Mouse (Mus musculus) midbrain, embryonic 16.5 days (tissue): ENCODE measurements around the gene Stat5b. TPM values are rescaled to one million over a fixed set of nuclear protein-coding genes. Genes with fewer than 3 reads are reported as not detected.

Source experiments
- ATAC-seq: fragments of 200-750 bp; cut with Nextera tagmentation; 2 replicates; pipeline ENCODE4 v1.8.0; 2017; ENCODE audit warnings: moderate TSS enrichment
- H3K27ac ChIP-seq: fragments of 300-500 bp; sonication (generic); 2 replicates; pipeline ENCODE4 v1.5.1; 2014; ENCODE audit warnings: mild to moderate bottlenecking, low read length, mixed read lengths
- H3K27me3 ChIP-seq: fragments of 300-500 bp; sonication (generic); 2 replicates; pipeline ENCODE4 v1.6.1; 2014; ENCODE audit warnings: low read depth, low read length, mixed read lengths; ENCODE audit not compliant: control insufficient read depth, insufficient read depth
- H3K36me3 ChIP-seq: fragments of 300-500 bp; sonication (generic); 2 replicates; pipeline ENCODE4 v1.6.1; 2014; ENCODE audit warnings: mild to moderate bottlenecking, low read length, moderate library complexity, mixed read lengths; ENCODE audit not compliant: control insufficient read depth, insufficient read depth
- H3K4me1 ChIP-seq: fragments of 300-500 bp; sonication (generic); 2 replicates; pipeline ENCODE4 v1.6.1; 2014; ENCODE audit warnings: mild to moderate bottlenecking, low read length, mixed read lengths; ENCODE audit not compliant: control insufficient read depth, insufficient read depth
- H3K4me2 ChIP-seq: fragments of 300-500 bp; sonication (generic); 2 replicates; pipeline ENCODE4 v1.6.1; 2014; ENCODE audit warnings: mild to moderate bottlenecking, low read length, mixed read lengths
- H3K4me3 ChIP-seq: fragments of 300-500 bp; sonication (generic); 2 replicates; pipeline ENCODE4 v1.5.1; 2014; ENCODE audit warnings: low read depth, mild to moderate bottlenecking, low read length, moderate library complexity, mixed read lengths
- H3K9ac ChIP-seq: fragments of 300-500 bp; sonication (generic); 2 replicates; pipeline ENCODE4 v1.6.1; 2014; ENCODE audit warnings: low read depth, low read length, mixed read lengths
- H3K9me3 ChIP-seq: fragments of 300-500 bp; sonication (generic); replicated peaks from 2 replicates; pipeline ENCODE4 v1.6.1; 2014; ENCODE audit warnings: mild to moderate bottlenecking, low read length, mixed read lengths; ENCODE audit not compliant: control insufficient read depth, poor library complexity, severe bottlenecking
- WGBS: fragments of 180-500 bp; shearing (Covaris S2); extraction: QIAGEN DNeasy Blood & Tissue Kit; methylation state at CpG from one replicate; pipeline ENCODE4 v1.1.7; 2014; 5-methylcytosine and 5-hydroxymethylcytosine counted together
- polyA plus RNA-seq: library from polyadenylated mRNA; unstranded; fragments of >200 nt; fragmentation: Nextera tagmentation; extraction: Ambion mirVana; gene quantifications from 2 replicates; pipeline ENCODE4 v1.2.1, GENCODE M21; 2015

Stat5b gene
- polyA plus RNA-seq, 1 experiment from 2014 or later, result 17.5 TPM

GRCm38 (mm10) chr11:100780247-100780646, 70.3 kb downstream of the Stat5b start:
- no peaks in the 10 kb centered on the region for H3K4me1 ChIP-seq
- no peak overlapping the region for H3K4me2 ChIP-seq
- no peak overlapping the region for H3K4me3 ChIP-seq
- H3K27ac ChIP-seq, result no peak overlapping the region
- no peak for ATAC-seq
- no peaks in the 10 kb centered on the region for H3K27me3 ChIP-seq
- no peak overlapping the region for H3K9ac ChIP-seq
- 82% methylated on average over 8 of the region's 8 CpGs for WGBS
- peaks cover 7% of the 10 kb centered on the region; the same call in 1 of the 2 replicates for H3K36me3 ChIP-seq
- H3K9me3 ChIP-seq, result no peaks in the 10 kb centered on the region

GRCm38 (mm10) chr11:100778069-100778468, 72.5 kb downstream of the Stat5b start:
- no peak overlapping the region for H3K4me2 ChIP-seq
- H3K4me3 ChIP-seq, result no peak overlapping the region
- no peak for ATAC-seq
- H3K4me1 ChIP-seq, result no peaks in the 10 kb centered on the region
- H3K27me3 ChIP-seq, result no peaks in the 10 kb centered on the region
- H3K9me3 ChIP-seq, result no peaks in the 10 kb centered on the region
- H3K36me3 ChIP-seq, result peaks cover 4% of the 10 kb centered on the region; the same call in 1 of the 2 replicates
- H3K9ac ChIP-seq, result no peak overlapping the region
- no peak overlapping the region for H3K27ac ChIP-seq
- WGBS, result 76% methylated on average over 3 of the region's 3 CpGs

GRCm38 (mm10) chr11:100775921-100776320, 74.6 kb downstream of the Stat5b start:
- H3K4me1 ChIP-seq, result no peaks in the 10 kb centered on the region
- H3K36me3 ChIP-seq, result no peaks in the 10 kb centered on the region
- H3K4me2 ChIP-seq, result no peak overlapping the region
- no peak overlapping the region for H3K9ac ChIP-seq
- no peaks in the 10 kb centered on the region for H3K9me3 ChIP-seq
- no peaks in the 10 kb centered on the region for H3K27me3 ChIP-seq
- WGBS, result 84% methylated on average over 10 of the region's 10 CpGs
- H3K4me3 ChIP-seq, result no peak overlapping the region
- ATAC-seq, result no peak
- no peak overlapping the region for H3K27ac ChIP-seq

GRCm38 (mm10) chr11:100774261-100774660, 76.3 kb downstream of the Stat5b start:
- peaks cover 3% of the 10 kb centered on the region; the same call in 1 of the 2 replicates for H3K4me1 ChIP-seq
- ATAC-seq, result no peak
- H3K36me3 ChIP-seq, result no peaks in the 10 kb centered on the region
- H3K9ac ChIP-seq, result no peak overlapping the region
- H3K27me3 ChIP-seq, result no peaks in the 10 kb centered on the region
- 79% methylated on average over 4 of the region's 4 CpGs for WGBS
- no peak overlapping the region for H3K4me2 ChIP-seq
- no peak overlapping the region for H3K4me3 ChIP-seq
- H3K27ac ChIP-seq, result no peak overlapping the region
- H3K9me3 ChIP-seq, result no peaks in the 10 kb centered on the region

GRCm38 (mm10) chr11:100770646-100771408, 79.7 kb downstream of the Stat5b start, which contains the start of gene Ghdc:
TSS of gene Ghdc (minus strand) at chr11:100770957.
- Histone ChIP-seq H3K4me2 (peak within 1 kb of the TSS; percentile 45), H3K27me3 (no peaks in the 10 kb centered on the region), H3K27ac (peak within 1 kb of the TSS; percentile 38; the same call in 1 of the 2 replicates), H3K4me3 (peak within 1 kb of the TSS; percentile 49), H3K36me3 (no peaks in the 10 kb centered on the region), H3K9ac (peak within 1 kb of the TSS; percentile 47), H3K4me1 (peaks cover 3% of the 10 kb centered on the region; the same call in 1 of the 2 replicates), H3K9me3 (no peaks in the 10 kb centered on the region)
- WGBS, result 22% methylated on average over 17 of the region's 17 CpGs
- ATAC-seq, result peak; percentile 67

GRCm38 (mm10) chr11:100769980-100770379, 80.5 kb downstream of the Stat5b start:
- no peaks in the 10 kb centered on the region for H3K27me3 ChIP-seq
- ATAC-seq, result no peak
- H3K4me2 ChIP-seq, result peak overlapping the region; percentile 45
- no peak overlapping the region for H3K27ac ChIP-seq
- H3K36me3 ChIP-seq, result no peaks in the 10 kb centered on the region
- no peak overlapping the region; the same call in 1 of the 2 replicates for H3K9ac ChIP-seq
- peak overlapping the region; percentile 49 for H3K4me3 ChIP-seq
- peaks cover 3% of the 10 kb centered on the region; the same call in 1 of the 2 replicates for H3K4me1 ChIP-seq
- 50% methylated on average over 6 of the region's 6 CpGs for WGBS
- H3K9me3 ChIP-seq, result no peaks in the 10 kb centered on the region

GRCm38 (mm10) chr11:100767871-100768270, 82.7 kb downstream of the Stat5b start:
- Histone ChIP-seq H3K9me3 (no peaks in the 10 kb centered on the region), H3K36me3 (no peaks in the 10 kb centered on the region), H3K4me3 (no peak overlapping the region), H3K27ac (no peak overlapping the region), H3K4me2 (no peak overlapping the region), H3K27me3 (no peaks in the 10 kb centered on the region), H3K9ac (no peak overlapping the region), H3K4me1 (peaks cover 3% of the 10 kb centered on the region; the same call in 1 of the 2 replicates)
- no peak for ATAC-seq
- WGBS, result 95% methylated on average over 5 of the region's 5 CpGs

- 89% methylated on average over 9 of the region's 9 CpGs for WGBS
- no peaks in the 10 kb centered on the region for H3K9me3 ChIP-seq
- H3K27ac ChIP-seq, result no peak overlapping the region
These were observed 83.8 kb downstream of the Stat5b start for GRCm38 (mm10) chr11:100766726-100767125.

GRCm38 (mm10) chr11:100762831-100763230, 87.7 kb downstream of the Stat5b start, which contains the start of gene Hcrt:
TSS of gene Hcrt (minus strand) at chr11:100762931.
- 89% methylated on average over 7 of the region's 7 CpGs for WGBS
- H3K4me3 ChIP-seq, result peak within 1 kb of the TSS; percentile 39
- H3K9ac ChIP-seq, result peak within 1 kb of the TSS; percentile 62
- no peak for ATAC-seq
- H3K36me3 ChIP-seq, result no peaks in the 10 kb centered on the region
- peaks cover 3% of the 10 kb centered on the region for H3K4me1 ChIP-seq
- H3K9me3 ChIP-seq, result no peaks in the 10 kb centered on the region
- H3K27me3 ChIP-seq, result no peaks in the 10 kb centered on the region
- H3K27ac ChIP-seq, result peak within 1 kb of the TSS; percentile 3
- peak within 1 kb of the TSS; percentile 56 for H3K4me2 ChIP-seq

More at GRCm38 (mm10) chr11:100766726-100767125, 83.8 kb downstream of the Stat5b start:
- no peaks in the 10 kb centered on the region for H3K27me3 ChIP-seq
- peaks cover 3% of the 10 kb centered on the region; the same call in 1 of the 2 replicates for H3K4me1 ChIP-seq
- H3K36me3 ChIP-seq, result no peaks in the 10 kb centered on the region
- no peak overlapping the region for H3K4me2 ChIP-seq
- ATAC-seq, result no peak
- no peak overlapping the region for H3K4me3 ChIP-seq
- no peak overlapping the region for H3K9ac ChIP-seq
